Mouse (Mus musculus) heart, postnatal 0 days (tissue): ENCODE data around the gene Usp21. TPM values are rescaled to one million over a fixed set of nuclear protein-coding genes. Genes with fewer than 3 reads are reported as not detected.

Experiments used
- ATAC-seq: fragments of 200-750 bp; cut with Nextera tagmentation; 2 replicates; pipeline ENCODE4 v1.8.0; 2017; ENCODE audit warnings: low read depth, moderate number of reproducible peaks, moderate library complexity; ENCODE audit not compliant: insufficient read depth
- DNase-seq: peaks from one replicate; pipeline ENCODE4 v3.0.0-alpha.2; 2016; ENCODE audit warnings: low spot score
- H3K27ac ChIP-seq: fragments of 300-500 bp; sonication (generic); 2 replicates; pipeline ENCODE4 v1.5.1; 2014; ENCODE audit warnings: low read depth, mild to moderate bottlenecking
- H3K27me3 ChIP-seq: fragments of 300-500 bp; sonication (generic); 2 replicates; pipeline ENCODE4 v1.6.1; 2014; ENCODE audit warnings: low read length, mixed read lengths; ENCODE audit not compliant: control insufficient read depth, insufficient read depth
- H3K36me3 ChIP-seq: fragments of 300-500 bp; sonication (generic); replicated peaks from 2 replicates; pipeline ENCODE4 v1.6.1; 2014; ENCODE audit warnings: low read length, mixed read lengths; ENCODE audit not compliant: control insufficient read depth, insufficient read depth
- H3K4me1 ChIP-seq: fragments of 300-500 bp; sonication (generic); 2 replicates; pipeline ENCODE4 v1.6.1; 2014; ENCODE audit warnings: antibody characterized with exemption; ENCODE audit not compliant: control insufficient read depth, insufficient read depth
- H3K4me2 ChIP-seq: fragments of 300-500 bp; sonication (generic); 2 replicates; pipeline ENCODE4 v1.6.1; 2014; ENCODE audit warnings: low read depth, mild to moderate bottlenecking, low read length, moderate library complexity
- H3K4me3 ChIP-seq: fragments of 300-500 bp; sonication (generic); 2 replicates; pipeline ENCODE4 v1.5.1; 2014; ENCODE audit warnings: low read depth, low read length
- H3K9ac ChIP-seq: fragments of 300-500 bp; sonication (generic); replicated peaks from 2 replicates; pipeline ENCODE4 v1.6.1; 2014; ENCODE audit warnings: low read depth, low read length, mixed read lengths
- H3K9me3 ChIP-seq: fragments of 300-500 bp; sonication (generic); replicated peaks from 2 replicates; pipeline ENCODE4 v1.6.1; 2016; ENCODE audit warnings: low read length; ENCODE audit not compliant: control insufficient read depth
- CTCF ChIP-seq: IDR thresholded peaks from 2 replicates; pipeline ENCODE4 v1.5.1; 2016; ENCODE audit warnings: antibody characterized with exemption, control low read depth, low read depth
- EP300 ChIP-seq: IDR thresholded peaks from 2 replicates; pipeline ENCODE4 v1.6.1; 2016; ENCODE audit warnings: antibody characterized with exemption, low read depth
- WGBS: fragments of 180-500 bp; shearing (Covaris S2); extraction: QIAGEN DNeasy Blood & Tissue Kit; methylation state at CpG from one replicate; pipeline ENCODE4 v1.1.7; 2014; 5-methylcytosine and 5-hydroxymethylcytosine counted together
- polyA plus RNA-seq: library from polyadenylated mRNA; unstranded; fragments of >200 nt; fragmentation: Nextera tagmentation; extraction: Ambion mirVana; gene quantifications from 2 replicates; pipeline ENCODE4 v1.2.1, GENCODE M21; 2015
- total RNA-seq: library from RNA; depleted of rRNA; stranded (reverse); fragments of >200 nt; gene quantifications from 2 replicates; pipeline ENCODE4 v1.2.3, GENCODE M21; 2014; ENCODE audit warnings: low replicate concordance

Gene Usp21
- total and polyA plus RNA-seq, 2 experiments from 2014 or later, result 27.3 to 30.6 TPM

DNA sequence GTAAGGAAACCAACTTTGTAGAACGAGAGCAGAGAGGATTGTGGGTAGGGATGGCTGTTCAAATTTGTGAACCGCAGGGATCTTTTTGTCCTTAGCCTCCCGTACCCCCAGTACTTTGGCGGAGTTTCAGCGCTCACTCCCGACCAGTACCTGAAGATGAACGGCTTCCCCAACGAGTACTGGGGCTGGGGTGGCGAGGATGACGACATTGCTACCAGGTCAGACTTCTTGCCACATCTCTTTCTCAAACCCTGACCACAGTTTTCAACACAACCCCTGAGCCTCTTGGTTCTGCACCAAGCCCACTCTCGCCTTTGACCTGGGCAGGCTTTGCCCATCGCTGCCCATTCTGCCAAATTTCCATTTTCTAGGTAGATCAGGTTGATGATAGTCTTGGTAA is 13.6 kb downstream of the Usp21 start:
- H3K9me3 ChIP-seq, result no peaks in the 10 kb centered on the region
- 89% methylated on average over 12 of the region's 12 CpGs for WGBS
- no peak overlapping the region for H3K4me3 ChIP-seq
- no peak overlapping the region for H3K9ac ChIP-seq
- no peak for TF ChIP-seq EP300
- no peak for TF ChIP-seq CTCF
- peaks cover 64% of the 10 kb centered on the region for H3K36me3 ChIP-seq
- no peaks in the 10 kb centered on the region for H3K27me3 ChIP-seq
- ATAC-seq (no peak), DNase-seq (no peak)
- H3K4me2 ChIP-seq, result no peak overlapping the region
- peaks cover 12% of the 10 kb centered on the region; the same call in 1 of the 2 replicates for H3K4me1 ChIP-seq
- no peak overlapping the region for H3K27ac ChIP-seq

DNA sequence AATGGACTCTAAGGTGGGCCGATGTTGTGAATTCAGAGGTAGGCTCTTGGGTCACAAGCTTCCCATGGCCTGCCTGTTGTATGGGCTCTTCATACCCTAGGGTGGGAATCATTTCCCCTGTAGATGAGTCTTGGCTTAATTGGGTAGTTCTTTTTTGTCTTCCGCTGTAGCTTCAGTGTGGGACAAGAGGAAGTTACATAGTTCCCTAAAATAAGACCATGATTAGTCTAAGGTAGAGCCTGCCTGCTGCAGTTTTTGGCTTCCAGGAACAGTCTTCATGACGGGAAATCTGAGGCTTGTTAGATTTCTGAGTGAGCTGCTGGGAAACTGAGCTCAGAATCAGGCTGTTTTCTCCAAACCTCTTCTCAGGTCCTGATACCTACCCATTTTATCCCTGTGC is 15.7 kb downstream of the Usp21 start:
- 76% methylated on average over 3 of the region's 3 CpGs for WGBS
- Histone ChIP-seq H3K4me3 (no peak overlapping the region), H3K4me1 (peaks cover 12% of the 10 kb centered on the region; the same call in 1 of the 2 replicates), H3K9ac (no peak overlapping the region), H3K36me3 (peaks cover 46% of the 10 kb centered on the region), H3K4me2 (no peak overlapping the region), H3K9me3 (no peaks in the 10 kb centered on the region), H3K27ac (no peak overlapping the region), H3K27me3 (no peaks in the 10 kb centered on the region)
- TF ChIP-seq CTCF (no peak), EP300 (no peak)
- ATAC-seq, result no peak
- no peak for DNase-seq

DNA sequence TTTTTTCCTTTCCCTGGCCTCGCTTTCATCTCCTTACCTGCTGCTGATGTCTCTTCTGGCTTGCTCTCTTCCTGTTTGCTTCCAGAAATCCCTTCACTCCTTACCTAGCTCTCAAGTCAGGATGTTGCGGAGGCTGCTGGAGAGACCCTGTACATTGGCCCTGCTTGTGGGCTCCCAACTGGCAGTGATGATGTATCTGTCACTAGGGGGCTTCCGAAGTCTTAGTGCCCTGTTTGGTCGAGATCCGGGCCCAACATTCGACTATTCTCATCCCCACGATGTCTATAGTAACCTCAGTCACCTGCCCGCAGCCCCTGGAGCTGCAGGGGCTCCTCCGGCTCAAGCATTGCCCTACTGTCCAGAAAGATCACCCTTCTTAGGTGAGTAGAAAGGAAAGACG is 16.2 kb downstream of the Usp21 start:
- Histone ChIP-seq H3K27me3 (no peaks in the 10 kb centered on the region), H3K4me1 (peaks cover 12% of the 10 kb centered on the region; the same call in 1 of the 2 replicates), H3K4me3 (no peak overlapping the region), H3K27ac (no peak overlapping the region), H3K9ac (no peak overlapping the region), H3K36me3 (peaks cover 42% of the 10 kb centered on the region), H3K9me3 (no peaks in the 10 kb centered on the region), H3K4me2 (peak overlapping the region; percentile 98; the same call in 1 of the 2 replicates)
- no peak for TF ChIP-seq CTCF
- TF ChIP-seq EP300, result no peak
- 64% methylated on average over 10 of the region's 10 CpGs for WGBS
- DNase-seq (no peak), ATAC-seq (no peak)

- TF ChIP-seq CTCF (no peak), EP300 (no peak)
Measured at GRCm38 (mm10) chr1:171271196-171271595, 16.6 kb downstream of the Usp21 start.

GRCm38 (mm10) chr1:171270573-171270900 is 17.3 kb downstream of the Usp21 start:
- Histone ChIP-seq H3K4me1 (peaks cover 12% of the 10 kb centered on the region; the same call in 1 of the 2 replicates), H3K27me3 (no peaks in the 10 kb centered on the region), H3K4me2 (peak overlapping the region; percentile 98), H3K9ac (peak overlapping the region; percentile 75), H3K4me3 (peak overlapping the region; percentile 94), H3K36me3 (peaks cover 31% of the 10 kb centered on the region), H3K9me3 (no peaks in the 10 kb centered on the region), H3K27ac (peak overlapping the region; percentile 71)
- 1% methylated on average over 19 of the region's 19 CpGs for WGBS
- DNase-seq, result no peak
- ATAC-seq, result peak; percentile 49
- no peak for TF ChIP-seq EP300
- no peak for TF ChIP-seq CTCF

More at GRCm38 (mm10) chr1:171271196-171271595, 16.6 kb downstream of the Usp21 start:
- 34% methylated on average over 9 of the region's 9 CpGs for WGBS
- peaks cover 12% of the 10 kb centered on the region; the same call in 1 of the 2 replicates for H3K4me1 ChIP-seq
- H3K4me2 ChIP-seq, result peak overlapping the region; percentile 98
- ATAC-seq (no peak), DNase-seq (no peak)
- peak overlapping the region; percentile 94 for H3K4me3 ChIP-seq
- no peaks in the 10 kb centered on the region for H3K9me3 ChIP-seq
- peaks cover 37% of the 10 kb centered on the region for H3K36me3 ChIP-seq
- no peaks in the 10 kb centered on the region for H3K27me3 ChIP-seq
- H3K27ac ChIP-seq, result no peak overlapping the region
- H3K9ac ChIP-seq, result peak overlapping the region; percentile 75; the same call in 1 of the 2 replicates

DNA sequence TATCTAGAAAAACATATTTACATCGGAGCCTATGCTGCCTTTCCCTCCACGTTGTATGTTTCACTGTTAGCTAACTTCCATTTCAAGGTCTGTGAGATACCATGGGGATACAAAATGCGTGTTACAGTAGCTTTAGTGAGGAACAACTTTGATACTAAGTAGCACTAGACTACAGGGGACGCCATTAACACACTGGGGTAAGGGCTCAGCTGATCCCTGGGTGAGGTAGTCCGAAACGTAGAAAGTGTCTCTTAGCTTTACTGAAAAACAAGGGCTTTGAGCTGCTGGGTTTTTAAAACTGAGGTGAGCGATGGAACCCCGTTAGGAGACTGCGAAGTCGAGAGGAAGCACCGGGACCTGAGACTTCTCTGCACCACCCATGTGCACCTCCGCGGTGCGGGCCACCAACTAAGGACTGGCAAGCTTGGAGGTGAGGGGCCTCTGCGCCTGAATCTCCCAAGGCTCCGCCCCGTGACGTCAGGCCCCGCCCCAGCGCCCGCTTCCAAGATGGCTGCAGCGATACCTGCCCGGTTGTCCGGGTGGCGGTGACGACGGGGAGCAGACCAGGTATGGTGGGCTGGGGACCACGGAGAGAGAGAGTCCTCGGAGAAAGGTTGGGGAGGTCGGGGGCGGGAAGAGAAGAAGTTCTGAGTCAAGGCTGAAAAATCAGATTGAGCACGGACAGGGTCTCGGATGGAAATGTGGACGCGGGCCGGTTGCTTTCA is 17.8 kb downstream of the Usp21 start, which contains the start of gene B4galt3:
TSS of gene B4galt3 (plus strand) at position 481 of the 725 bp plus-strand sequence.
- TF ChIP-seq EP300 (no peak), CTCF (no peak)
- peak within 1 kb of the TSS; percentile 75 for H3K9ac ChIP-seq
- ATAC-seq, result peak; percentile 95
- peaks cover 26% of the 10 kb centered on the region for H3K36me3 ChIP-seq
- no peaks in the 10 kb centered on the region for H3K9me3 ChIP-seq
- H3K4me2 ChIP-seq, result peak within 1 kb of the TSS; percentile 98
- peak; percentile 87 for DNase-seq
- H3K4me1 ChIP-seq, result peaks cover 12% of the 10 kb centered on the region; the same call in 1 of the 2 replicates
- peak within 1 kb of the TSS; percentile 71 for H3K27ac ChIP-seq
- H3K4me3 ChIP-seq, result peak within 1 kb of the TSS; percentile 94
- 4% methylated on average over 36 of the region's 36 CpGs for WGBS
- H3K27me3 ChIP-seq, result no peaks in the 10 kb centered on the region
